Mouse (Mus musculus) right cerebral cortex, postnatal 36 days (tissue): Measurements from ENCODE around the gene Sptbn4.

Source experiments
- DNase-seq, 2 experiments: peaks; one replicate each; pipeline ENCODE4 v3.0.0; 2022; ENCODE audit warnings: low spot score in 2 of 2, mixed read lengths in 1 of 2

Sptbn4 gene

GRCm38 (mm10) chr7:27354783-27355182 lies 92.7 kb downstream of the Sptbn4 start:
- no peak for DNase-seq

DNA sequence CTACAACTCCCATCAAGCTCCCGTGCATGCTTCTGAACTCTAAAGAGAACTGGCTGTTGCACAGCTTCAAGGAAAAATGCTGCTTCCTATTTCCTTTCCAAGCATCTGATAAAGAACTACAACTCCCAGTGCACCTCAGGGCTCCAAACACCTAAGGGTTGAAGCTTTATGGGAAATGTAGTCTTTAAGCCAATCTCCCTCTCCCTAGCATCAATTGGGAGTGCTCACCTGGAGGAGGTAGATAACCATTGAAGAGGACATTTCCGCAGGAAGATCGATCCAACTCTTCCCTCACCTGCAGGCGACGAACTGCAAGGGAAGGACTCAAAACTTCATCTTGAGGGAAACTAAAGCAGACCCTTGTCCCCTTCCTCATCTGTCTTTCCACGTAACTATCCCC lies 93.3 kb downstream of the Sptbn4 start:
- DNase-seq = no peak

- no peak for DNase-seq
Observed at GRCm38 (mm10) chr7:27345444-27345843, 102.0 kb downstream of the Sptbn4 start.

- DNase-seq = no peak
Observed at GRCm38 (mm10) chr7:27342595-27342994, 104.9 kb downstream of the Sptbn4 start.

GRCm38 (mm10) chr7:27339519-27339918 lies 108.0 kb downstream of the Sptbn4 start:
- peak in 1 of 2 experiments; percentile 67 for DNase-seq

DNA sequence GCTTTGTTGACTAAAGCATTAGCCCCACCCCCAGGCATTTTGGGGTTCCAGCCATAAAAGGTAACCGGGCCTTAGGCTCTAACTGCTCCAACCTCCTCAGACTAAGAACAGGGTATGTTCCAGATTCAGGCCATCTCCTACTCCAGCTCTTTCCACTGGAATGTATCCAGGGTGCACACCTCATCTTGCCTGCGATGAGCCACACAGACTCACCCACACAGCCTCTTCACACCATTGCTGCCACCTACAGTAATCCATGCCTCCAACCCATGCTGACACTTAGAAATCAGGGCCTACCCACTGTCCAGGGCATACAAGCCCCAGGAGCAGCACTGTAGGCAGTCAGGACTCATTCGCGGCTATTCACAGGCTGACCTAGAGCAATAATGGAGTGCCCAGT lies 108.4 kb downstream of the Sptbn4 start:
- DNase-seq = no peak

DNA sequence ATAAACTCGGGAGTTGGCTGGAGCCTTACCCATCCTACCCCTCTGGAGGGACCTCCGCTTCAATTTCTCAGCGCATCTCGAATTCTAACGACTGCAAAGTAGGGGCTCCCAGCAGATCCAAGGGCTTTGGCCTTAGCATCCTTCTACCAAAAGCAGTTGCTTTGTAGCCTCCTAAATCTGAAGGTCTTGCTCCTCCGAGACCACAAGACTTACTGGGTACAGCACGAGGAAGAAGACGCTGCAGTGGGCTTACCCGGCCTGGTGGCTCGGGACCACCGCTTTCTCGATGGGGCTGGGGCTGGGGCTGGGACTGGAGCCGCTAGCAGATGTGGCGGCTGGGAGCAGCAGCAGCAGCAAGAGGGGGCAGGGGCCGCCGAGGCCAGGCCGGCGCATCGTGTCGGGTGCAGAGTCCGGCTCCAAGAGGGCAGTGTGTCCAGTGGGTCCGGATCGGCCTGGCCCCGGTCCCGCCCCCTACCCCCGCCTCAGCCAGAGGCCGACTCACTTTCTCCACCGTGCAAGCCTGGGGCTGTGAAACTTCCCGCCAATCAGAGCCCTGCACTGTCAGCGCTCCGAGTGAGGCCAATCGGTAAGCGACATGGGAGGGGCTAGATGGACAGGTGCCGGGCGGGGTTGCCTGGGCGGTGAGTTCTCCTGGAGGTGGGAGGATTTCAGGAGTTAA lies 110.2 kb downstream of the Sptbn4 start, which contains the start of gene Ltbp4:
Gene Ltbp4 (minus strand): TSS at position 518 of the 679 bp plus-strand sequence.
- DNase-seq = no peak

- peak; percentile 84 to 86 for DNase-seq
Observed at GRCm38 (mm10) chr7:27335928-27336823, 111.3 kb downstream of the Sptbn4 start.

DNA sequence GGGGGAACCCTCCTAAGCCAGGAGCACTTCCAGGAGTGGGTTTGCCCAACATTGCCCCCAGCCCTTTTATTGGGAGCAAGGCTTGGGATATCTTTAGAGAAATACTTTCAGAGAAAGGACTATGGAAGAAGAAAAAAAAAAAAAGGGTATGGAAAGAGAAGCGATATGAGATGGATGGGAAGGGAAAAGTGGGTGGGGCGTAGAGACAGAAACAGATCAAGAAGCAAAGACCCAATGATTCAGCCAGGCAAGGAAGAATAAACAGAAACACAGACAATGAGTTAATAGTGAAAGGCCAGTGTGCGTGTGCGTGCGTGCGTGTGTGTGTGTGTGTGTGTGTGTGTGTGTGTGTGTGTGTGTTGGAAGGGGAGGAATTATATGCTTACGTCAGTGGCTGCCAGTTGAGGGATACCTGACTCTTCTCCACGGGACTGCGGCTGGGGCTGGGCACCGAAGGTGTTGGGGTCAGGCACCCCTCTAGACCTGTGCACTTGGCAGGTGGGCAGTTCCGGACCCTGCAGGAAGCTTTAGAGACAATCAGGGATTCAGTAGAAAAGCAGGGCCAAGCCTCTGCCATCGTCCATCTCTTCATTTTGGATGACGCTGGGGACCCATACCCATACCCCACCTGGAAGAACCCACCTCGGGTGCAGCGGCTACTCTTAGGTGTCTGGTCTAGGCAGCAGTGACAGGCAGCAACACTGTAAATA lies 112.3 kb downstream of the Sptbn4 start:
- DNase-seq = no peak

- DNase-seq = no peak
Observed at GRCm38 (mm10) chr7:27334405-27334911, 113.0 kb downstream of the Sptbn4 start.

GRCm38 (mm10) chr7:27333316-27333941 lies 114.1 kb downstream of the Sptbn4 start:
- DNase-seq = no peak

GRCm38 (mm10) chr7:27332353-27333199 lies 114.9 kb downstream of the Sptbn4 start:
- peak in 1 of 2 experiments; percentile 68 for DNase-seq

GRCm38 (mm10) chr7:27331854-27332253 lies 115.6 kb downstream of the Sptbn4 start:
- DNase-seq = no peak

DNA sequence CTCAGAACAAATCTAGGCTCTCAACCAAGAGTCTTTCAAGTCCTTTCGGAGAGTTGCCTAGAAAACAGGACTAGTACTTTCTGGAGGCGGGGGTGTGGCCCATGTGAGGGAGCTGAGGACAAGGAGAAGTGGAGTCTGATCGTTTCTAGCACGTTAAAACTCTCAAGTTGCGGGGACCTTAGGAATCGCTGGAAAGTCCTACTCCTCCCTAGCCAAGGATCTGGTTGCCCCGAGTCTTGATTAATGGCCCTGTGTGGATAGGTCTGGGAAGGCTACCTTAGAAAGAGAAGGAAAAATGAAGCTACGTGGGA lies 116.0 kb downstream of the Sptbn4 start:
- no peak for DNase-seq

- DNase-seq = peak in 1 of 2 experiments; percentile 62
Observed at GRCm38 (mm10) chr7:27330709-27331540, 116.6 kb downstream of the Sptbn4 start.

GRCm38 (mm10) chr7:27329981-27330380 lies 117.5 kb downstream of the Sptbn4 start:
- DNase-seq = no peak

GRCm38 (mm10) chr7:27329326-27329947 lies 118.0 kb downstream of the Sptbn4 start:
- DNase-seq = peak in 1 of 2 experiments; percentile 65

DNA sequence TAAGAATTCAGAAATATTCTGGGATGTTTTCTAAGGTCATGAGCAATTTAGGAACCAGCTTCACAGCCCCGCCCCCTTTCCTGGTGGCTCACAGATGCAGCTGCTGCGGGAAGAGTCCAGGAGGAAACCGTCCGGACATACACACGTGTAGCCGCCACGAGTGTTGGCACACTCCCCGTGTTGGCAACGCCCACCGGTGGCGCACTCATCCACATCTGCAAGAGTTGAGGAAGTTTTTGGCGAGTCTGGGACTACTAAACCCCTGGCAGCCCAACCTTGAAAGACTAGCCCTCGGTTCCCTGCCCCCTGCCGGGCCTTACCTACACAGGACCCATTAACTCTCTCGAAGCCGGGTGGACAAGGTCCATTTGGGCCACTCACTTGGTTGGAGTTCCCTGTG lies 118.8 kb downstream of the Sptbn4 start:
- DNase-seq = no peak

DNA sequence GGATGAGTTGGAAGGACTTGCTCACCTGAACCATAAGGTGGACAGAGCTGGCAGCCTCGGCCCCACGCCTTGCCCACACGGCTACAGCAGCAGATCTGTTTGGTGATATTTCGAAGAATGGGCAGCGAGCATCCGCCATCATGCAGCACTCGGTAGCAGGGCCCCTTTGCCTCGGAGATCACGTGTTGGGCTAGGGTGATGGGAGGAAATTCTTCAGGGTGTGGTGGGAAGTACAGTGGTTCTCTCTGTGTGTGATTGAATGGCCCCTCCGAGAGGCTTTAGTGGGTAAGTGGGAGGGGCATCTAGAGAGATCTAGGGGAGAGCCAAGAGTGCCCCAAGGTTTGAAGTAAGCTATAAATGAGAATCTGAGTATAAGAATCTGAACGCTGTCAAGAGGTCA lies 119.3 kb downstream of the Sptbn4 start:
- no peak for DNase-seq
